Mouse (Mus musculus) spleen, postnatal 0 days (tissue): Measurements from ENCODE around the gene Olfr460. TPM values are rescaled to one million over a fixed set of nuclear protein-coding genes. Genes with fewer than 3 reads are reported as not detected.

Experiments
- polyA plus RNA-seq: library from polyadenylated mRNA; unstranded; fragments of >200 nt; fragmentation: Nextera tagmentation; extraction: Ambion mirVana; gene quantifications from 2 replicates; pipeline ENCODE4 v1.2.1, GENCODE M21; 2015

The Olfr460 gene
- not detected in 2 replicates for polyA plus RNA-seq

DNA sequence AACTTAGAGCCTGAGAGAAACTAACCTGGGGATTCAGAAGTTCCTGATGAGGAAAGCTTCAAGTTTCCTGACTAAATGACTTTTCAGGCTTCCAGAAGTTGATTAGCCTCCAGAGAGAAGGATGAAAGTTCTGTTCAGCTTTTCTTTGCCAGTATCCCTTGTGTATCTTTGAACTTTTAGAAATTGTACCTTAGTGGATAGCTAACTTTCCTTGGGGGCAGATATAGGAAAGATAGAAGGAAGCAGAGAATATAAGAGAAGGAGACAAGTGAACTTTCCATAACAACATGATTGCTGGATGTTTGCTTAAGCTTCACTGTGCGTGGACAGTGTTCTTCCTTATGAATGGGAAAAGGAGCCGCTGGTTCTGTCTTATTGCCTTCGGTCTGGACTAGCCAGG, at the start of gene Olfr460:
TSS of gene Olfr460 (plus strand) at position 301 of the 400 bp plus-strand sequence.

DNA sequence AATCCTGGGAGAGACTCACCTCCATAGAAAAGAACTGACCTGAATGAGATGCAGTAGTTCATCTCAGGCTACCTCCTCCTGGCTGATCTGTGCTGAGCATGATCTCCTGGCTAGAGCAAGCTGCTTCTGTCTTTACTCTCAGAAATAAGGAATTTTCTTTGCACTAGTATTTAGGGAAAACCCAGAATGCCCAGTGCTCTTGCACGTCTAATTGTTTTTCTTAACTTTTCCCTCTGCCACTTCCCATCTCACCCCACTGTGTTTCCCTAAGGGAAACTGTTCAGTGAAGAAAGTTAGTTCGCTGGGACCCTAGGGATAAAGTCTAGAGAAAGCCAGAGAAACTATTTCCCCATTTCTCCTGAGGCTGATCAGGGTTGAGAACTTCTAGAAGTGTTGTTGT, 14.3 kb upstream of the Olfr460 start, which contains the start of gene Olfr461:
TSS of gene Olfr461 (minus strand) at position 101 of the 400 bp plus-strand sequence.

DNA sequence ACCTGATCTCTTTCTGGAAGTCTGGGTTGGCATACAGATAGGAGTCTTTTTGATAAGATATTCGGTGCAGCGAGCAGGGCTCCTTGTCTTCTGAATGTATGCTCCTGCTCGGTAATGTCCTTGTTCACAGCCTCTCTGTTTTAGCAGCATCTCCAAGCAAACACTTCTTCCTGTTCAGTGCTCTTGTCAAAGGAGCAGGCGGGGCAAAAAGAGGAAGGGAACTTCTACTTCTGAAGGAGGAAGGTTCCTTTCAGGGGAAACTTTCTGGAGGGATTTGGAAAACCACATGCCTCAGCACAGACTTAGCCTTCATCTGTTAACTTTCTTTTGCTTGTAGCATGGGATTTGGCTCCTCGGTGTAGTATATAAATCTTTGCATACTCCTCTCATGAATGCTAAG, 16.4 kb downstream of the Olfr460 start, which contains the start of gene Clec5a:
TSS of gene Clec5a (minus strand) at position 177 of the 400 bp plus-strand sequence.

DNA sequence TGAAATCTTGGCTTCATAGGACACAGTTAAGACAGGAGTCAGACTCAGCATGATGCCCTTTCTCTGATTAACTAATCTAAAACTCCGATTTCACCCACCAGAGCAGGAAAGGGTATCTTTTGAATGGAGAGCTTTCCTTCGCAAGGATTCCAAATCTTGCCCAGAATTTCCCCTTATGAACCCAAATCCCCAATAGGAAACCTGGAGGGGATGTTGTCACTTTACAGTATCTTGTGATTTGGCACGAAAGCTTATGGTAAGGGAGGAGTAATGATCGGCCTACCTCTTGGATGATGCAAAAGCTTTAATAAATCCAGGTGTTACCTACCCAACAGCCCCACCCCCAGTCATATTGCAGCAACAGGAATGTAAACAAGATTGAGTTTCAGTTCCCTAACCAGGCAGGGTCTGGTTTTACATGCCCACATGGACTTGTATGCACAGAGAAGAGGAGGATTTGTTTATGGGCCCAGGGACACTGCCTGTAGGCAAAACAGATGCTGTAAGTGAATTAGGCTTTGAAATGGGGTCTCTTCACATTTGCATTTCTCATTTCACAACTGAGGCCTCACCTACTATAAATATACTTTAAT, 44.1 kb downstream of the Olfr460 start, which contains the start of gene Tas2r138:
TSS of gene Tas2r138 (minus strand) at position 51 of the 593 bp plus-strand sequence.

Other genes with a start within 250 kb of the Olfr460 start
- 17.5 and 18.7 TPM in 2 replicates for gene Agk, start 244.3 kb upstream of the Olfr460 start, polyA plus RNA-seq
- 2.9 and 5.0 TPM in 2 replicates for gene E330009J07Rik, start 133.4 kb upstream of the Olfr460 start, polyA plus RNA-seq
- gene Wee2, start 130.4 kb upstream of the Olfr460 start, polyA plus RNA-seq, result not detected in 2 replicates
- gene Ssbp1, start 98.1 kb upstream of the Olfr460 start, polyA plus RNA-seq, result 93.6 and 104 TPM in 2 replicates
- gene Tas2r137, start 78.3 kb upstream of the Olfr460 start, polyA plus RNA-seq, result not detected in 2 replicates
- gene Tas2r108, start 76.0 kb upstream of the Olfr460 start, polyA plus RNA-seq, result not detected in 2 replicates
- not detected in 2 replicates for gene Prss37, start 50.0 kb upstream of the Olfr460 start, polyA plus RNA-seq
- not detected in 2 replicates for gene Olfr461, start 14.4 kb upstream of the Olfr460 start, polyA plus RNA-seq
- 15.6 and 22.9 TPM in 2 replicates for gene Clec5a, start 16.3 kb downstream of the Olfr460 start, polyA plus RNA-seq
- gene Tas2r138, start 43.8 kb downstream of the Olfr460 start, polyA plus RNA-seq, result not detected in 2 replicates
- 0.46 and 1.3 TPM in 2 replicates for gene Mgam, start 59.3 kb downstream of the Olfr460 start, polyA plus RNA-seq